Mouse (Mus musculus) ES-E14 (cell line): Measurements from ENCODE around the gene Ktn1. TPM values are rescaled to one million over a fixed set of nuclear protein-coding genes. Genes with fewer than 3 reads are reported as not detected.

Experiments used
- DNase-seq: peaks from one replicate; pipeline ENCODE4 v3.0.0-alpha.2; 2013; ENCODE audit warnings: low read depth, low spot score
- H3K27ac ChIP-seq: 2 replicates; pipeline ENCODE4 v1.5.1; 2012; ENCODE audit warnings: low read depth, mild to moderate bottlenecking, low read length, moderate library complexity, mixed read lengths; ENCODE audit not compliant: poor library complexity, insufficient read depth, severe bottlenecking
- H3K36me3 ChIP-seq: 2 replicates; pipeline ENCODE4 v1.6.1; 2012; ENCODE audit warnings: mild to moderate bottlenecking, low read length, moderate library complexity, mixed read lengths; ENCODE audit not compliant: control insufficient read depth, poor library complexity, insufficient read depth, severe bottlenecking
- H3K4me1 ChIP-seq, 2 experiments: fragments of 150-350 bp in 1 of 2; sonication (generic) in 1 of 2; 2 replicates each; pipeline ENCODE4 v1.6.1; 2012; ENCODE audit warnings: low read length in 2 of 2, mild to moderate bottlenecking in 1 of 2, mixed read lengths in 1 of 2; ENCODE audit not compliant: control insufficient read depth in 2 of 2, insufficient read depth in 2 of 2, poor library complexity in 1 of 2
- H3K4me3 ChIP-seq, 2 experiments: fragments of 150-350 bp in 1 of 2; sonication (generic) in 1 of 2; 2 replicates each; pipeline ENCODE4 v1.5.1; 2012; ENCODE audit warnings: low read length in 2 of 2, low read depth in 1 of 2, mild to moderate bottlenecking in 1 of 2, mixed read lengths in 1 of 2; ENCODE audit not compliant: insufficient read depth in 1 of 2, poor library complexity in 1 of 2, severe bottlenecking in 1 of 2
- H3K9ac ChIP-seq: 2 replicates; pipeline ENCODE4 v1.6.1; 2012; ENCODE audit warnings: low read depth, mild to moderate bottlenecking, low read length, mixed read lengths; ENCODE audit not compliant: poor library complexity, insufficient read depth, severe bottlenecking
- H3K9me3 ChIP-seq: fragments of 150-350 bp; sonication (generic); 2 replicates; pipeline ENCODE4 v1.6.1; 2012; ENCODE audit warnings: low read depth, mild to moderate bottlenecking, low read length; ENCODE audit not compliant: control insufficient read depth, insufficient read depth
- CHD2 ChIP-seq: IDR thresholded peaks from 2 replicates; pipeline ENCODE4 v1.6.1; 2014; ENCODE audit warnings: mild to moderate bottlenecking, low read depth, low read length, inconsistent platforms
- HCFC1 ChIP-seq: IDR thresholded peaks from 2 replicates; pipeline ENCODE4 v1.6.1; 2012; ENCODE audit warnings: low read length, inconsistent platforms, borderline replicate concordance; ENCODE audit not compliant: insufficient read depth
- MAFK ChIP-seq: IDR thresholded peaks from 2 replicates; pipeline ENCODE4 v1.6.1; 2014; ENCODE audit warnings: mild to moderate bottlenecking, low read depth, low read length, inconsistent platforms; ENCODE audit not compliant: insufficient read depth
- ZC3H11A ChIP-seq: IDR thresholded peaks from 2 replicates; pipeline ENCODE4 v1.6.1; 2012; ENCODE audit warnings: low read depth, mild to moderate bottlenecking, inconsistent platforms, low read length, borderline replicate concordance
- ZNF384 ChIP-seq: IDR thresholded peaks from 2 replicates; pipeline ENCODE4 v1.6.1; 2012; ENCODE audit warnings: low read depth, low read length, inconsistent platforms
- in situ Hi-C, 2 experiments: fragments of 600-800 bp; cut with MboI; formaldehyde crosslinking; loops; one replicate each; pipeline ENCODE4 v1.15.1; 2025; ENCODE audit warnings: low sequenced_read_pairs in 2 of 2, inconsistent platforms in 1 of 2; ENCODE audit not compliant: unreplicated experiment in 2 of 2
- total RNA-seq: library from RNA; depleted of rRNA; stranded (reverse); fragments of 300-350 nt; gene quantifications from 2 replicates; pipeline ENCODE4 v1.2.3, GENCODE M21; 2012

Ktn1 gene
- total RNA-seq, 1 experiment = 87.6 TPM

DNA sequence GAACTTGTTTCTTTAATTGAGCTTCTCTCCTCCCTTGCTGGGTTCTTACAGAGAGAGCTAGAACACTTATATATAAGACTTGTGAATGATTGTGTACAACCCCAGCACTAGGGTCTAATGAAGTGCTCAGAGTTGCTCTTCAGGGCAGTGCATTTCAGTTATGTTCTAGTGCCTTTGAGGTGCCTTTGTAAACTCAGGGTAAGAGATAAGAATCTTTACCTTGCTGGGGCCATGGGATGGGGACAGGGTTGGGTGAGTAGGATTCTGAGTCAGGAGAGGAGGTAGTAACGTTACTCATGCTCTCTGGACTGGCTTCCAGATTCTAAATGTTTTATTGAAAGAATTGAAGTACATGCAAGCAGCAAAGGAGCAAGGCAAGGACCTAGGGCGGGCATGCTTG is 92.8 kb downstream of the Ktn1 start:
- H3K4me3 ChIP-seq = no peak overlapping the region
- peaks cover 12% of the 10 kb centered on the region for H3K36me3 ChIP-seq
- no peaks in the 10 kb centered on the region for H3K4me1 ChIP-seq
- no peak for DNase-seq
- H3K9ac ChIP-seq = no peak overlapping the region
- H3K27ac ChIP-seq = no peak overlapping the region
- in situ Hi-C loops = no loop called here
- H3K9me3 ChIP-seq = no peaks in the 10 kb centered on the region
- no peak for TF ChIP-seq CHD2
- TF ChIP-seq ZNF384 = no peak
- no peak for TF ChIP-seq MAFK
- TF ChIP-seq ZC3H11A = no peak
- TF ChIP-seq HCFC1 = no peak

DNA sequence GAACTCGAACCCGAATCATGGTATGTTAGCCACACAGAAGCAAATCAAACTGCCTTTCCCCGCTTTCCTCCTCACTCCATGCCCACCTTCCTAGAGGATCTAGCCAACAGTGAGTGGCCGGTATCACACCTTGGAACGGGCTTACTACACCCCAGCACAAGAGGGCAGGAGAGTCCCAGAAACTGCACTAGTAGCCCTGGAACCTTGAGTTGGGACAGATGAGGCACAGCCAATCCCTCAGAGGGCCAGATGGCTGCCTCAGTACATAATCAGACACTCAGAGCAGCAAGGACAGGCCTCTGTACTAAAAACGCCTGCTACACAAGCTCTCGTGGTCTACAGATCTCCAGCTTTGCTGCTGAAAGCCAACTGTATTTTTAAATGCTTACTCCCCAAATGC is 94.4 kb downstream of the Ktn1 start:
- H3K9me3 ChIP-seq = no peaks in the 10 kb centered on the region
- no peak overlapping the region for H3K27ac ChIP-seq
- TF ChIP-seq ZC3H11A (peak; percentile 38; the same call in 1 of the 2 replicates), MAFK (no peak)
- peaks cover 0 to 4% of the 10 kb centered on the region in 2 experiments; a peak in 1 of 4 replicates for H3K4me1 ChIP-seq
- no peak overlapping the region for H3K9ac ChIP-seq
- H3K36me3 ChIP-seq = peaks cover 5% of the 10 kb centered on the region
- H3K4me3 ChIP-seq = no peak overlapping the region
- in situ Hi-C loops = no loop called here
- no peak for DNase-seq

DNA sequence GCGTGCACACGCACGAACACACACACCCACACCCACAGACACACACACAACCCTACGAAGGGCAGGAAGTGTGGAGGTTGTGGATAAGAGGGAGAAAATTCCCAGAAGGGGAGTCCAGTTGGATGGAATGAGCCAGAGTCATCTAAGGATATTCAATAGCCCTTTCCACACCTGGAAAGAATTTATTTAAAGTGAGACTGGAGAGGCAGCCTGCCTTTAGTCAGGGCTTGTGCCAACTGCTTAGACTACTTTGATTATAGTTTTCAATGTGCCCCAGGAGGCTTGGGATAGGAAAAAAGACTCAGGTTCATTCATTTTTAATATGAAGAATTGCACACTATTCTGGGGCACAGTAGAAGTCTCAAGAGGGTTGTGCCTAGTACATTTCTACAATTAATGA is 96.8 kb downstream of the Ktn1 start:
- TF ChIP-seq HCFC1 (no peak), ZNF384 (no peak), MAFK (no peak), ZC3H11A (no peak)
- 0 out of 2 replicates have a peak, but pooled peaks cover 2% of the 10 kb centered on the region for H3K9me3 ChIP-seq
- no peak overlapping the region for H3K27ac ChIP-seq
- peaks cover 4 to 5% of the 10 kb centered on the region in 2 experiments; a peak in 1 of 4 replicates for H3K4me1 ChIP-seq
- H3K36me3 ChIP-seq = peaks cover 5% of the 10 kb centered on the region
- H3K4me3 ChIP-seq = no peak overlapping the region
- in situ Hi-C loops = no loop called here
- no peak for DNase-seq
- H3K9ac ChIP-seq = no peak overlapping the region

DNA sequence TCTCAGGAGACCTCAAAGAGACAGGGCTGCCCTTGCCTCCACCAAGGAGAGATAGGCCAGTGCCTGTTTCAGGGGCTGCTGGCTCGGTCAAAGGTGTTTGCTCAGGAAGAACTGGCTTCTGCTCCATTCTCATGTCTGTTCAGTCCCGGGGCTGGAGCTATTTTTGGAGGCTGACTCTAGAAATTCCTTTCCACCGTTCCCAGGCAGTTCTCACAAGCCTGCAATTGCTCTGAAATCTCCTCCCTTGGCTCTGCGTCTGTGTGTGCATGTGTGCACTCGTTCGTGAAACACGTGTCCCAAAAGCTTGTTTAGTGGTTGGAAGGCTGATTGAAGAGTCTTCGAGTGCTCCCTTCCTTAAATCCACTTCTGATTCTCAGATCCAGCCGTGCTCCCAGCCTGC is 99.3 kb downstream of the Ktn1 start:
- H3K4me1 ChIP-seq = peaks cover 4 to 5% of the 10 kb centered on the region in 2 experiments; a peak in 1 of 4 replicates
- 0 out of 2 replicates have a peak, but pooled peaks cover 2% of the 10 kb centered on the region for H3K9me3 ChIP-seq
- TF ChIP-seq MAFK (no peak), ZNF384 (no peak), HCFC1 (no peak), ZC3H11A (no peak), CHD2 (no peak)
- peaks cover 5% of the 10 kb centered on the region; the same call in 1 of the 2 replicates for H3K36me3 ChIP-seq
- no peak overlapping the region for H3K27ac ChIP-seq
- in situ Hi-C loops = no loop called here
- H3K9ac ChIP-seq = no peak overlapping the region
- H3K4me3 ChIP-seq = no peak overlapping the region
- DNase-seq = no peak

DNA sequence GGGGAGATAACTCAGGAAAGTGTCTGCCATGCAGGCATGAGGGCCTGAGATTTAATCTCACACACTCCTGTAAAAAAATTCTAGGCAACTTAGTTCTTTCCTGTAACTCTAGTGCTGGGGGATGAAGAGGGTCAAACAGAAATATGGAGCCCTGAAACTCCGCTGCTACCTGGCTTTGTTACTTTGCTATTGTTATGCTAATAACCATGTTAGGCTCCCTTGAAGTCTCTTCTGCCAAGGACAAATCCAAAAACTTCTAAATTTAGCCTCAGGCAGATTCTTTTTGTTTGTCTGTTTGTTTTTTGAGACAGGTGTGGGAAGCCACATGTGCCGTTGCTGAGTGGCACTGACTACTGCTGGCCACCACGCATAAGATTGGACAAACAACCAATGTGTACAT is 100.5 kb downstream of the Ktn1 start:
- Histone ChIP-seq H3K4me1 (peaks cover 4 to 5% of the 10 kb centered on the region in 2 experiments; a peak in 1 of 4 replicates), H3K9me3 (0 out of 2 replicates have a peak, but pooled peaks cover 2% of the 10 kb centered on the region), H3K27ac (no peak overlapping the region), H3K9ac (no peak overlapping the region), H3K4me3 (no peak overlapping the region), H3K36me3 (peaks cover 5% of the 10 kb centered on the region; the same call in 1 of the 2 replicates)
- TF ChIP-seq CHD2 (no peak), MAFK (no peak), ZC3H11A (no peak), HCFC1 (no peak), ZNF384 (no peak)
- peak; percentile 26 for DNase-seq
- in situ Hi-C loops = no loop called here
